Mouse (Mus musculus): ENCODE results near the gene Ppp5c.

DNA sequence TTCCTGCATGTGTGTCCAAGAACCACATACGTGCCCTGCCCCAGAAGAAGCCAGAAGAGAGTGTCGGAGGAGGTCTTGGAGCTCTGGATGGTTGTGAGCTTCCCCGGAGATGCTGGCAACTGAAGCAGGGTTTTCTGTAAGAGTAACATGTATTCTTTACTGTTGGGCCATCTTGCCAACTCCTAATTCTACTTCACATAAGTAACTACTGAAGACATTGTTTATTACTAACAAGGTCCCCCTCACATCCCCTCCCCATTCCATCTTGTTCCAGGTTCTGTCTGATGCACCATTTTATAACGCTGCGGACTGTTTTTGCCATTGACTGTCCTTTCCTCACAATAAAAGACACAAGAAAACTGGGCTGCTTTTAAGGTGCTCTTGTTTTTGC lies 45.8 kb upstream of the Ppp5c start:
- TF ChIP-seq POLR2A (IDR thresholded peaks at IDR 0.05; ENCODE audit: low read depth, low read length) (no peak), CTCF (conservative IDR thresholded peaks at IDR 0.05; ENCODE audit: insufficient read depth, insufficient read length, low read depth, low read length) (no peak)
